Mouse (Mus musculus) lung, postnatal 25 days (tissue): Measurements from ENCODE around the gene Gsg1.

Experiments used
- DNase-seq: peaks from one replicate; pipeline ENCODE4 v3.0.0; 2022; ENCODE audit warnings: low spot score

Gsg1 gene

GRCm38 (mm10) chr6:135260435-135260834 lies 6.3 kb upstream of the Gsg1 start:
- no peak for DNase-seq

- peak; percentile 93 for DNase-seq
Measured at GRCm38 (mm10) chr6:135252728-135253077, 1.4 kb downstream of the Gsg1 start.

GRCm38 (mm10) chr6:135251849-135252727 lies 2.1 kb downstream of the Gsg1 start:
- DNase-seq, result peak; percentile 71

GRCm38 (mm10) chr6:135250926-135251699 lies 3.0 kb downstream of the Gsg1 start:
- peak; percentile 78 for DNase-seq

GRCm38 (mm10) chr6:135249846-135250531 lies 4.2 kb downstream of the Gsg1 start:
- DNase-seq, result peak; percentile 82

- no peak for DNase-seq
Measured at GRCm38 (mm10) chr6:135247861-135248260, 6.3 kb downstream of the Gsg1 start.

- no peak for DNase-seq
Measured at GRCm38 (mm10) chr6:135245586-135245985, 8.6 kb downstream of the Gsg1 start.

GRCm38 (mm10) chr6:135240361-135240760 lies 13.8 kb downstream of the Gsg1 start:
- no peak for DNase-seq

- DNase-seq, result no peak
Measured at GRCm38 (mm10) chr6:135238211-135238610, 15.9 kb downstream of the Gsg1 start.

- peak; percentile 28 for DNase-seq
Measured at GRCm38 (mm10) chr6:135237326-135237725, 16.8 kb downstream of the Gsg1 start.

GRCm38 (mm10) chr6:135236576-135236975 lies 17.6 kb downstream of the Gsg1 start:
- no peak for DNase-seq

- no peak for DNase-seq
Measured at GRCm38 (mm10) chr6:135235742-135236141, 18.4 kb downstream of the Gsg1 start.

GRCm38 (mm10) chr6:135232443-135233182 lies 21.5 kb downstream of the Gsg1 start:
- DNase-seq, result no peak

- no peak for DNase-seq
Measured at GRCm38 (mm10) chr6:135230586-135230985, 23.6 kb downstream of the Gsg1 start.

- DNase-seq, result peak; percentile 16
Measured at GRCm38 (mm10) chr6:135228465-135228941, 25.6 kb downstream of the Gsg1 start.

- no peak for DNase-seq
Measured at GRCm38 (mm10) chr6:135223786-135224416, 30.2 kb downstream of the Gsg1 start.

- no peak for DNase-seq
Measured at GRCm38 (mm10) chr6:135219916-135220315, 34.2 kb downstream of the Gsg1 start.

- no peak for DNase-seq
Measured at GRCm38 (mm10) chr6:135218330-135218729, 35.8 kb downstream of the Gsg1 start.

- no peak for DNase-seq
Measured at GRCm38 (mm10) chr6:135212666-135213065, 41.5 kb downstream of the Gsg1 start.

- no peak for DNase-seq
Measured at GRCm38 (mm10) chr6:135211169-135211568, 43.0 kb downstream of the Gsg1 start.

- DNase-seq, result no peak
Measured at GRCm38 (mm10) chr6:135206909-135207308, 47.2 kb downstream of the Gsg1 start.
